In the genomic region with DNA sequence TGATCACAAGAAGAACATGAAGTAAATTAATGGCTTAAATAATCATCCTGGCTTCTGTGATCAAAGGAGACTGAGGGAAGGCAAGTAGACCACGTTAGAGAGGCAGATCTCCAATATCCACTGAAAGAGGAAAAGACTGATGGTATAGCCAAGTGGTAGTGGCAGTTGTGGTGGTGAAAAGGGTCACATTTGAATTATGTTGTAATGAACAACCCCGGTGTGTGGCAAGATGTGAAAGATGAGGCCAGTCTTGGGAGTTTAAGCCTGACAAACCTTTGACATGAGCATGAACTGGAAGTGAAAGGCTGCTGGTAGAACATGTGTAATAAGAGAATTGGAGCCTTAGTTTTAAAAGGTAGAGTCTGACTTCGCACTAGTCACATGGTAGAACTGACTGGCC, we compare ENCODE assay signal across 25 mouse cellular contexts. TPM values are rescaled to one million over a fixed set of nuclear protein-coding genes. Genes with fewer than 3 reads are reported as not detected.
DNase-seq lines count a peak whose midpoint lies in the region; ATAC-seq lines count a peak whose summit lies in the region.
"Had no signal": no experiment of that assay in that cellular context is flagged by ENCODE, and none has a peak within 500 bp of the region (broad histone marks: within the 10 kb centered on the region; RNA-seq: fewer than 3 reads in every experiment).

No protein-coding gene starts in this region.

- peak; percentile 40 for DNase-seq in 416B (ENCODE audit: low read depth)
- no peak for DNase-seq in testis, postnatal 14 days (ENCODE audit: low spot score)
- DNase-seq in right cerebral cortex, adult 18-20 months: no peak
- no peak for DNase-seq in T-cell, adult 2 months (ENCODE audit: low spot score)
- DNase-seq: adrenal gland, adult 2 months; adrenal gland, adult 8-10 months; adrenal gland, postnatal 10 days; adrenal gland, postnatal 14 days; adrenal gland, postnatal 25 days; adrenal gland, postnatal 36 days; B cell, adult 2 months; cerebellum, adult 11 months; cerebellum, adult 11-12 months; cerebellum, adult 18-20 months; cerebellum, adult 2 months; cerebellum, adult 8-10 months had no signal

- peak; percentile 65 for ATAC-seq in granulocyte monocyte progenitor cell, adult 5-6 weeks (replicated peaks; ENCODE audit: poor library complexity, severe bottlenecking)
- ATAC-seq in megakaryocyte, adult 5-6 weeks (ENCODE audit: poor library complexity, severe bottlenecking): peak; percentile 33
- ATAC-seq in megakaryocyte progenitor cell, adult 5-6 weeks (replicated peaks; ENCODE audit: poor library complexity): peak; percentile 74
- ATAC-seq in activated CD4-positive, CD25-positive, alpha-beta regulatory T cell, adult 4 months: no peak
- ATAC-seq: CD4-positive, CD25-positive, alpha-beta regulatory T cell, adult 4 months; Patski had no signal

RNA-seq across cellular contexts. Expression of a gene that starts 54.4 kb away (rescaled TPM):
- total RNA-seq in granulocyte monocyte progenitor cell, adult 5-6 weeks (2014; fragmentation: Nextera tagmentation): not detected in 2 replicates
- total RNA-seq in granulocyte monocyte progenitor cell, adult 5-6 weeks (2017): not detected in 2 replicates
- total RNA-seq in megakaryocyte, adult 5-6 weeks (2015): not detected in 2 replicates
- total RNA-seq in megakaryocyte, adult 5-6 weeks (2017): not detected in 2 replicates
- 0.10 and 0.30 TPM in 2 replicates for total RNA-seq in megakaryocyte progenitor cell, adult 5-6 weeks (2015)
- total RNA-seq in megakaryocyte progenitor cell, adult 5-6 weeks (2017): 0.37 TPM in 1 of 2 replicates, not detected in the other
- polyA plus RNA-seq in activated CD4-positive, CD25-positive, alpha-beta regulatory T cell, adult 4 months (2017; shearing (Covaris generic)): under 1 TPM in 1 of 2 experiments, not detected in 1; 0.16 TPM
- total RNA-seq: ES-E14, G1E, MEL had no signal
- polyA plus RNA-seq: adrenal gland, adult 2 months; CD4-positive, CD25-positive, alpha-beta regulatory T cell, adult 4 months; cerebellum, adult 2 months; G1E; Patski had no signal
